Mouse (Mus musculus): ENCODE results near the gene Fnbp1l. TPM values are rescaled to one million over a fixed set of nuclear protein-coding genes. Genes with fewer than 3 reads are reported as not detected.

Gene Fnbp1l
- total RNA-seq, 2 experiments from 2014 or later, result 8.3 to 14.1 TPM

DNA sequence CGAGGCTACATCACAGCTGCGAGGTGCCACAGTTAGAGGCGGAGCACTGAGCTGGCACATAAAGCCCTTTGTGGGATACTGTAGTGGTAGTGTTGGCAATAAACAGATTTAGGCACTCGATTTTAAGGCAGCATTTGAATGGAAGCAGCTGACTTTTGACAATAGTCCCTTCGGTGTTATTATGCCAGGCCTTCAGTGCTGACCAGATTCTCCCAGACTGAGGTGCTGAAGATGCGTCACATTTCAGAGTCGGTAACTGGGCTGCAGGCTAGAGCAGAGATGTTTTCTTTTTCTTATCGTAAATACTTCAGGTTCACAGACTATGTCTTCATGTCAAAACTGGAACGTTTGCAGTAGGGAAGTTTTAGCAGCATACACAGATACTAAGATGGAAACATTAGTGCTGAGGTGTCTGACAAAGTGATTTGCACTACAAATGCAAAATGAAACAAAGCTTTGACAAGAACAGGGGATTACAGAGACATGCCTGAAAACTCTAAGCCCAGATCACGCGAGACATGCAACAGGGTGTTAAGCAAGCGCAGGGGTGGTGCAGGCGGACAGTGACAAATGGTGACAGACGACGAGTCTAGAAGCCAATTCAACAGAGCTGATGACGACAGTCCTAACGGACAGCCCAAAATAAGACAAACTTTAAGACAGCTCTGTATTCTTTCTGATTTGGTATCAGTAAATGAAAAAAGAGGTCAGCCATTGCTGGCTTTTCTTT is 79.4 kb downstream of the Fnbp1l start:
- ATAC-seq (replicated peaks; ENCODE audit: low FRiP score, low TSS enrichment, poor library complexity, severe bottlenecking), result no peak

DNA sequence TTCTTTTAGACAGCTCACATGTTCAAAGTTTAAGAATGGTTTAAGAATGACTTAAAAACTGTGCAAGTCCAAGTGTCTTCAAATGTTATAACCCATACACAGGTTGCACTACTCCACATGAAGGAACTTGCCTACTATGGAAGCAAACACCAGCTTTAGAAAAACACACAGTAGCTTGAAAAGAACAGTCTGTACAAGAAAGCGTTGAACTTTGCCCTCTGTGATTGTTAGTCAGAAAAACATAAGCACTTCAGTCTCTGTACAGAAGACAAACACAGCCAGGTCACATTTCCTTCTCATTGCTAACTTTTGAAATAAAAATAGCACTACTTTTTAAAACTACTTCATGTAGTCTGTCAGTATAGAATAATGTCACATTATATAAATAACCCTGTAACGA is 80.7 kb downstream of the Fnbp1l start:
- ATAC-seq (replicated peaks; ENCODE audit: low FRiP score, low TSS enrichment, poor library complexity, severe bottlenecking), result no peak

DNA sequence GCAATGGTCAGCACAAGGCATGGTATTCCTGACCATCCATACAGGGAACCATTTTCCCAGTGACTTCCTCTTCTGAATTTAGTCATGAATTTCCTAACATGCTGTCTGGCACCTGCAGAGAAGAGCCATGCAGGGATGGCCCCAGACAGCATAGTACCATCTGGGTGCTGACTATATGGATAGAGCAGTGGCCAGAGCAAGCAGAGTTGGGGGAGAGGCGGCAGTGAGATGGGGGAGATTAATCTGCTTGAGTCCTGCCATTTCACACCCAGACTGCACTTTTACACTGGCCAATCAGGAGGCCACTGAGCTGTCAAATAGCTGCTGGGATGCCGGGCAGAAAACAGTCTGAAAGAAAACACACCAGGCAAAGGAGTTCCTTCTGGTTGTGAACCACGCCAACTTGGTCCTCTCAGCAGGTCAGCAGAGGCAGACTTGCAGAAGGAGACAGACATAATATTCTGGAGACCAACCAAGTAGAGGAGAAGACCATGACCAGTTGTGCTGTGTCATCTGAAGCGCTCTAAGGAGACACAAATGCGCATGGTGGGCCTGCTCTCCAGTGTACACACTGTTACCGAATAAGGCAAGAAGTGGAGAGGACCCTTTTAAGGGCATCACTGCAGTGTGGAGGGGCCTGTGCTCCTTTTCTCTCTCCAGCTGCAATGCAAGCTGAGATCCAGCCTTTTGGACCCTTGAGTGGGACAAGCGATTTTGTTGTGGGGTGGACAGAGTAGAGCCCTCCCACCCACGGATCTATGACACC is 83.4 kb downstream of the Fnbp1l start:
- no peak for ATAC-seq (replicated peaks; ENCODE audit: low FRiP score, low TSS enrichment, poor library complexity, severe bottlenecking)

DNA sequence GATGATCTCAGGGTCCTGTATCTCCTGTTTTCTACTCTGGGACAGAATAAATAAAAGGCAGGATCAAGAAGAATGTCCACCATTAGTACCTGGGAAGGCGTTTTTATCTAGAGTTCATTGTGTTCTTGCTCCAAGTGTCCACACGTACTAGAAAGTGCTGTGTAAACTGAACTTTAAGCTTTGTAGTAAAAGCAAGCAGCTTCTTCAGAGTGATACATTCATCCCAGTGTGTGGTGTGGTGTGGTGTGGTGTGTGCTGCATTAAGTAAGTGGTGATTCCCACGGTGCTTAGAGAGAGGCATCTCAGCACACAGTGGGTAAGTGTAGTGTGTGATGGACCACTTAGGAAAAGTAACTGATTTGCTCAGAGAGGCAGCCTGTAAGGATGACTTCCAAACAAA is 91.0 kb downstream of the Fnbp1l start:
- no peak for ATAC-seq (replicated peaks; ENCODE audit: low FRiP score, low TSS enrichment, poor library complexity, severe bottlenecking)

DNA sequence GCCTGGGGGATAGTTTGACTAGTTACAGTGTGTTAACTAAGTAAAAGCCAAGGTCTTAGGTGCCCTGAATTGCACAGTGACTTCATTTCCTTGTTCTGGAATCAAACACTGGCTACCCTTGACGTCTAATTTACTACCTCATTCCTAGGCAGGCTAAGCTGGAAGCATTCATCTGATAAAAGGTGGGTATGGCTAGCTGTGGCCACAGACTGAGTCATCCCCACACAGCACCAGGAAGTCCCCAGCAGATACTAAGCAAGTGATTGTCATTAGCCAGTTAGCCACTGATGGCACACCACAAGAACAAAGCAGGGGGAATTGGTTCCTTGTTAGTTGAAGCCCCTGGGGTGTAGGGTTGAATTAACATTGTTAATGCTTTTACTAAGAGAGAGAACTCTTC is 98.2 kb downstream of the Fnbp1l start:
- peak; percentile 76 for ATAC-seq (replicated peaks; ENCODE audit: low FRiP score, low TSS enrichment, poor library complexity, severe bottlenecking)

DNA sequence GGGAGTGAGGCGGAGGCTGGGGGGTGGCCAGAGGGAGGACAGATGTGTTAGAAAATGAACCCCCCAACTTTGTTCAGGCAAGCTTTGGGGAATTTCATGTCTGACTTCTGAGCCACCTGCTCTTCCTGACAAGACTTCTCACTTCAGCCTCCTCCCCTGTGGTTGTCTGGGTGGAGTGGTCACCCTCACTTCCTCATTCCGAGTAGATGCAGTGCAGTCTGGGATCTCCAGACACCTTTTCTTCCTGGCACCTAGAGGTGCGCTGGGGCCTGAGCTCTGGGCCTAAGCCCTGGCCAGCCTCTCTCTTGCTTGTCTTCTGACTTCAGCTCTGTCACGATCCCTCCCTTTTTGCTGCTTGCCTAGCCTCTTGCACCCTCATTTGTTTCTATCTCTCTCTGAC is 98.6 kb downstream of the Fnbp1l start:
- ATAC-seq (replicated peaks; ENCODE audit: low FRiP score, low TSS enrichment, poor library complexity, severe bottlenecking), result peak; percentile 19; the same call in 1 of the 2 replicates

DNA sequence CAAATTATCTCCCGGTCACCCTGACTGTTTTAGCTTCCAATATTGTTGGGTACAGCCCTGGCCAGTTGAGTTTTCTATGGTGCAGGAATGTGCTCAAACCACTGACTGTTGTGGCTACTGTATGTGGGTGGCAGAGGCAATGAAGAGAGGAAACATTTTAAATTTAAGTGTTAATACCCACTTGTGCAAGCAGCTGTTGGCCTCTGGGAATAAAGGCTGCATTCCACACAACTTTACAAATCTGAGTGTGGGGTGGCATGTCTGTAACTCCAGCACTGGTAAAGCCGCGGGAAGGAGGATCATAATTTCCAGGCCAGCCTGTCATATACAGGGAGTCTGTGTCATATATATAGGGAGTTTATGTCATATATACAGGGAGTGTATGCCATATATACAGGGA is 99.2 kb downstream of the Fnbp1l start:
- no peak for ATAC-seq (replicated peaks; ENCODE audit: low FRiP score, low TSS enrichment, poor library complexity, severe bottlenecking)

DNA sequence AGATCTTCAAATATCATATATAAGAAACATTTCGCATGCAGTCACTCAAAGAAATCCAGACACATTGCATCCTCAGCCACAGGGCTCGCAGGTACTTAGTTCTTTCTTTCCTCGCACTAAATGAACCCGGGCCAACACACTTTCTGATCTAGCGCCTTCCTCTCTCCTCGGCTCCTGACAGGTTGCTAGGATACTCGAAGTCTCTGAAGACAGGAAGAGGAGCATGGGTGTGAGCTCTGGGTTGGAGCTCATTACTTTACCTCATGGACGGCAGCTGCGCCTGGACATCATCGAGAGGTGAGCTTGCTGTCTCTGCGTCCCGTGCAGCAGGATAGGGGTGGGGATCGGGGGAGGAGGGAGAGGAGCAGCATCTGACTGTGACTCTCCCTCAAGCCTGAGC is 100.4 kb downstream of the Fnbp1l start:
- no peak for ATAC-seq (replicated peaks; ENCODE audit: low FRiP score, low TSS enrichment, poor library complexity, severe bottlenecking)

DNA sequence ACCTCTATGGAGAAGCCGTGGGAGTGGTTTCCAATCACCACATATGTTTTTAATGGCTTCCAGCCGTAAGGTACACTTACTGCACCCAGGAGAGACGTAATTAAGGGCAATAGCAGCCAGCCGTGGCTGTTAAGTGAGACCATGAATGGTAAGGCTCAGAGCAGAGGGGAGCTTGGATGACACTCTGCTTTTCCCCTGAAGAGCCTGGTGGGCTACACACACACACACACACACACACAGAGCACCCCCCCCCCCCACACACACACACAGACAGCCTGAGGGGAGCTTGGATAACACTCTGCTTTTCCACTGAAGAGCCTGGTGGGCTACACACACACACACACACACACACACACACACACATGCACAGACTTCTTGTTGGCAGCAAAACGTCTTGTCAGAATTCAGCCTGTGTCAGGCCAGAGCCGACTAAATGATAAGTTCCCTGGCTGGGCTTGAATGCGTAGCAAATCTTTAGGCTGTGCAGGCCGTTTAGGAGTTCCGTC is 101.2 kb downstream of the Fnbp1l start:
- no peak for ATAC-seq (replicated peaks; ENCODE audit: low FRiP score, low TSS enrichment, poor library complexity, severe bottlenecking)

DNA sequence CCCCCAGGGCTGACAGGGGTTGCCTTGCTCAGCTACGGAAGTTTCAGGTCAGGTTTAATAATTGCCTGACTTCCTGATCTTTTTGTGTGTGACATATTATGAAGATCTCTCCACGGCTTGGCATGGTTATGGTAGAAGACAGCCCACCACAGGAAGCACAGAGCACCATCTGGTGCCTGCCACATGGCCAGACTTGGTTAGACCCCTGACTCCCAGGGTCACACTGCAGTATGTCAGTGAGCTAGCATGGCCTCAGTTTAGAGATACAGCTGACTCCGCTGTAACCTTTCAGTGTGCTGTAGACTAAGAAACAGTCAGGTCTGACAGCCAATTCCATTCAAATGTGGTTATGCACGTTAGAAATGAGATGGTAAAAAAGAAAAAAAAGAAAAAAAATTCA is 101.8 kb downstream of the Fnbp1l start:
- no peak for ATAC-seq (replicated peaks; ENCODE audit: low FRiP score, low TSS enrichment, poor library complexity, severe bottlenecking)

DNA sequence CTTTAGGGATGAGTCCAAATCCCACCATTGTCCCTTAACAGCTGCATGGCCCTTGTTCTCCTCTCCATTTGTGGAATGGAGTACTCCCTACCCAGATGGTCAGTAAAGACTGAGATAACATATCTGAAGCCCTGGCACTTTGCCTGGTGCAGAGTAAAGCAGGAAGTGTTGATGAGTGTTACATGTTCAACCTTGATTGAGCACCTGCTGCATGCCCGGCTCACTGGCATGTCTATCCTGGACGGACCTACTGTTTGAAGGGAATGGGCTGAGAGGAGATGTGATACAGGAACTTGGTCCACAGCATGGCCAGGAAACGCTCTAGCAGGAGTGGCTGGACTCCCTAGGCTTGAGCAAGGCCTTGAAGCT is 103.2 kb downstream of the Fnbp1l start:
- no peak for ATAC-seq (replicated peaks; ENCODE audit: low FRiP score, low TSS enrichment, poor library complexity, severe bottlenecking)

DNA sequence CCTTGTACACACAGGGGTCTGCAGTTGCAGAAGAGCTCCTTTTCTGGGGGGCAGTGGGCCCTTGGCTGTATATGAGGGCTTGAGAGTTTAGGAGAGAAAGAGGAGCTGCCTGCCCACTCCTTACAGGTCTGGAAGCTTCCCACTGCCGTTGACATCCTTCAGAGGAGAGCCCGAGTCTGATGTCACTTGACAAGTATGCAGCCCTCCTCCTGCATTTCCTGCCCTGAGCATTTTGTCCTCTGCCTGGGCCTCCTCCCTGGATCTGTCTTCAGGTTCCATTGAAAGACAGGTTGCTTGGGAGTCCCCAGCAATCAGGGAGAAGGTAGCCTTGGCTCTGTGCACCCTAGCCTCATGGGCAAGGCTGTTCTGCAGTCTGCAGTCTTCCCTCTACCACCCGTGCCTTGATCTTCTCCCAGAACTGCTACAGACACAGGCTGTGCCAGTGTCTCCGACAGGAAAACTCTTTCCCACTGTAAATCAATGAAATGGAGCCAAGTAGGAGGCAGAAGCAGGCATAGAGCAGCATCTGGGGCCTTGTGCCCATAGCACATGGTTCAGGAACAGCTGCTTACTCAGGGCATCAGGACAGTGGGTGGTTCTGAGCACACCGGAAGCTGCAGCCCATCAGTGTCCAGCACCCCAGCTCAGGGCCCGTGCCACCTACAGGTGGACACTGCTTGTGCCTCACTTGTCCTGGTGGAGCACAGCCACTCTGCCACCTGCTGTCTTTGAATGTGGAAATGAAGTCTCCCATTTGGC is 103.8 kb downstream of the Fnbp1l start:
- no peak for ATAC-seq (replicated peaks; ENCODE audit: low FRiP score, low TSS enrichment, poor library complexity, severe bottlenecking)

DNA sequence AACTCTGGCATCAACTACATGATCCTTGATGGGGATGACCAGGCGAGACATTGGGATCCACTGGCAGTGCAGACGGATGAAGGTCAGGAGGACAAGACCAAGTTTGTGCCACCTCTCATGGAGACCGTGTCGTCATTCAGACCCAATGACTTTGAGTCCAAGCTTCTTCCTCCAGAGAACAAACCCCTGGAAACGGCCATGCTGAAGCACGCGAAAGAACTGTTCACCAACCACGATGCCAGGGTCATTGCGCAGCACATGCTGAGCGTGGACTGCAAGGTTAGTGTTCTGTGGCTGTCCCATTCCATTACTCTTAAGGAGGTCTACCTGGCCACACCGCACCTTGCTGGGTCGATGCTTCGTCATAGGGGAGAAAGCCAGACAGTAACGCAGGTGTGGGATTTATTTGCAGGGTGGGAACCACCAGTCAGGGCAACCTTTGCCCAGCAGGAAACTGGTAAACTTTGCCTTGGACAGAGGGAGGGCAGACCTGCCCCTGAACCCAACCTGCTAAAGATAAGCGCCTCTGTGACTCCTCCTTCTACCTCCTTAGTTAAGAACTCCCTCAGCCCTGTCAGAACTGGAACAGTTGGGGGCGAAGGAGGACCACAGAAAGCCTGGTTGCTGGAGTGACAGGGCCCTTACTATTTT is 106.7 kb downstream of the Fnbp1l start:
- no peak; the same call in 1 of the 2 replicates for ATAC-seq (replicated peaks; ENCODE audit: low FRiP score, low TSS enrichment, poor library complexity, severe bottlenecking)

DNA sequence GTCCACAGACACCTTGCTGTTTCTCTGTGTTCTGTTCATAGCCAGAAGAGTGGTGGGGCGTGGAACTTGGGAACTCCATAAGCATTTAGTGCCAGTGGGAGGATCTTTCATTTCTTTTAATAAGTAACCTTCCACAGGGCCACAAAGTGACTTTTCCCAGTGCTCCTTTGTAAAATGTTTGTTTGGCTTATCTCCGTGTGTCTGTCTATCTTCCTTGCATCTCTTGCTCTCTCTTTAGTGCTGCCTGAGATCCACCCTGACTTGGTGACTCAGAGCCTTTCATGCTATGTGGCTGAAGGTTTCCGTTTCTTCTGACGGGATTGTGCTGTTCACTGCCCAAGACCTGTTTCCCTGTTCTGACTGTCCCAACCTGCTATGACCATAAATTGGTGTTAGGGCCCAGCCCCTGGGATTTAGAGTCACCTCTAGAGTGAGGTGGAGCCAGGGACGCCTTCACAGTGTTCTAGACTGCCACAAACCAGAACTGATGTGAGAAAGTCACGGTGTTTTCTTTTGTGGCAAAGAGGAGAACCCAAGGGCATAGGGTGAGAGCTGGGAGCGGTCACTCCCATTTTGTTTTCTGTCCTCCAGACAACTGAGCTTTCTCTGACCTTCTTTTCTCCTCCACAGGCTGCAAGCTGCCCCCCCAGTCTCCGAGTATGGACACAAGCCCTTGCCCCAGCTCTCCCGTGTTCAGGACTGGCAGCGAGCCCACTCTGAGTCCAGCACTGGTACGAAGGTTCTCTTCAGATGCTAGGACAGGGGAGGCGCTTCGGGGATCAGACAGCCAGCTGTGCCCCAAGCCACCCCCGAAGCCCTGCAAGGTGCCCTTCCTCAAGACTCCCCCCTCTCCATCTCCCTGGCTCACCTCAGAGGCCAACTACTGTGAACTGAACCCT is 107.5 kb downstream of the Fnbp1l start:
- ATAC-seq (replicated peaks; ENCODE audit: low FRiP score, low TSS enrichment, poor library complexity, severe bottlenecking), result no peak

DNA sequence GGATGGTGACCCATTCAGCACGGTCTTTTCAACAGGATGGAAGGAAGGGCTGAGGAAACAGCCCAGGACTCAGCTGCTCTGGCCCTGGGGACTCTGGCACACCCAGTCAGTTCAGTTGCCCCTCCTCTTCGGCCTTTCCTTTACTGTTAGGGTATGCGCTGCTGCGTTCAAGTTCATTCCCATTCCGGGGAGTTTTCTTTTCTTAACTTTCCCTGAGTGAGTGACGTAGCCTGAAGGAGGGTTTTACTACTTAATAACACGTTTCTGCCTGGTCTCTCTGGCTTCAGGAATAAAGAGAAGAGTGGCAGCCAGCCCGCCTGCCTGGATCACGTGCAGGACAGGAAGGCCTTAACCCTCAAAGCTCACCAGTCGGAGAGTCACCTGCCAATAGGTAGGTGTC is 108.6 kb downstream of the Fnbp1l start:
- ATAC-seq (replicated peaks; ENCODE audit: low FRiP score, low TSS enrichment, poor library complexity, severe bottlenecking), result no peak

DNA sequence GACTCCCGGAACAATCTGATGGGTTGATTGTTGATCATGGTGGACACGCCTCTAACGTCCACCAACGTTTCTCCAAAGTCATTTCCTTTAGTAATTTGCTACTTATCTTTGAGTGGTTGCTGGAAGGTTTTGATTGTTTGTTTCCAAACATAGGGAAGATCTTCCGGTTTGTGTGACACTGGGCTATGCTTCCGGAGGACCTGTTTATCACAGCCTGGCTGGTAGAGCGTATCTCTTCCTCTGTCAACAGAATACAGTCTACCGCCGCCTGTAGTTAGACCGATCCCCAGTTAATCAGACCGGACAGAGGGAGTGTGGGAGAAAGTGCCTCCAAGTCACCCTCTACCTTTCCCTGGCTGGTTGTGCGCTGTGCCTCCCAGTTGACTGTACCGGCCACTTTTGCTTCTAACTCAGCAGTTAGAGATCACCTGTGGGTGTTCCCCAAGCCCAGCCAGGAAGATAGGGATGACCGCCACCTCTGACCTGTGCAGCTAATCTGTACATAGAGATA is 109.2 kb downstream of the Fnbp1l start:
- ATAC-seq (replicated peaks; ENCODE audit: low FRiP score, low TSS enrichment, poor library complexity, severe bottlenecking), result peak; percentile 17; the same call in 1 of the 2 replicates

DNA sequence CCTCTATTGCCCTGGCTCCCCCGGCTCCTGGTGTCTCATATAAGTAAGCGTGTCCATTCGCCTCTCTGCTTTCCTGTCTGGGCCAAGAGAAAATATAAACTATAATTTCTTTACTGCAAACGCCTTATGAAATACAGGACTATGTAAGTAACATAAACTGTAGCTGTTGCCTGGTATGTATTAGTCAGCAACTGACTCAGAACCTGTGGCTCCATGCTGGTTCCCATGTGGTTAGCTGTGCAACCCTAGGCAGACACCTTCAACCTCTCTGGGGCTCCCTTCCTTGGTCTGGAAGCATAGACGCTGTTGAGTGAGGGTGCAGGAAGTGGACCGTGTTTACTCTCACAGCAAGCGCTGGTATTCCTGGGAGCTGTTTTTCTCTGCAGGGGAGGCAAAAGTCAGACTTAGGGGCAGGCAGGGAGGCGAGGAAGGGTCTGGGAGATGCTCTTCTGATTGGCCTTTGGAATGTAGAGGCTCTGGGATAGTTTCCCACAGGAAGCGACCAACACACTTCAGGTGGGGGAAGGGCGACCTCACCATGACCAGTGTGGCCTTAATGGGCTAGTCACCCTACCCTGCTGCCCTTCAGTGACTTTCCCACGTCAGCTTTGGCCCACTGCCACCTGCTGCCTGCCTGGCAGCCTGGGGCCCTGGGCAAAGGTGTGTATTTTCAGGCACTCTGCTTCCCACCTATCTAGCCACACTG is 109.8 kb downstream of the Fnbp1l start:
- no peak for ATAC-seq (replicated peaks; ENCODE audit: low FRiP score, low TSS enrichment, poor library complexity, severe bottlenecking)

DNA sequence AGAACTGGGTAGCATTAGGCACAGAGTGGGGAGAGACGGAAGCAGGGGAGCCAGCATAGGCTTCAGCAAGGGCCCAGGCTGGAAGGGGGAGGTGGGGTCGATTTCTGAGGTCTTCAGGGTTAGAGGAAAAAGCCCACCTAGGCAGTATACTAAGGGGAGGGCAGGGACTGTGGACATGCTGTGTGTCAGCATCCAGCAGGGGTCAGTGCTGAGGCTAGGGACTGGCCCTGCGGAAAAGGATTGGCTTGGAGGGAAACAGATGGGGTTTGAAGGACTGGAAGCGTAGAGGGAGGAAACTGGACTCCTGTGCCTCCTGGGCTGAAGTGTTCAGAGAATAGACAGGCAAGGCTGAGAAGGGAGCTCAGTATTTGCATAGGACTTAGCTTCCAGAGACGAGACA is 110.4 kb downstream of the Fnbp1l start:
- peak; percentile 83 for ATAC-seq (replicated peaks; ENCODE audit: low FRiP score, low TSS enrichment, poor library complexity, severe bottlenecking)

All from megakaryocyte-erythroid progenitor cell, adult 5-6 weeks (primary cell).